Mouse (Mus musculus): ENCODE data around the gene Col9a3. TPM values are rescaled to one million over a fixed set of nuclear protein-coding genes. Genes with fewer than 3 reads are reported as not detected.

The Col9a3 gene
- polyA plus RNA-seq, 1 experiment from 2014 or later, result 23.1 TPM

- no peaks in the 10 kb centered on the region for H3K4me1 ChIP-seq (ENCODE audit: control insufficient read depth, insufficient read depth, low read length)
- no peak overlapping the region for H3K4me2 ChIP-seq (ENCODE audit: low read depth)
- H3K36me3 ChIP-seq (ENCODE audit: control insufficient read depth, insufficient read depth, low read length), result no peaks in the 10 kb centered on the region
- no peak overlapping the region for H3K9ac ChIP-seq (ENCODE audit: low read length)
- H3K27ac ChIP-seq (ENCODE audit: low read depth, low read length), result no peak overlapping the region
- 74% methylated on average over 3 of the region's 3 CpGs for WGBS
- H3K4me3 ChIP-seq (ENCODE audit: low read depth, low read length), result no peak overlapping the region
- H3K27me3 ChIP-seq (ENCODE audit: control insufficient read depth, insufficient read depth, low read length), result no peaks in the 10 kb centered on the region
- ATAC-seq (ENCODE audit: insufficient read depth, low FRiP score, low TSS enrichment), result no peak
- H3K9me3 ChIP-seq (ENCODE audit: control insufficient read depth, low read length), result no peaks in the 10 kb centered on the region
- no peak for DNase-seq (ENCODE audit: low spot score)
These were observed 28.5 kb upstream of the Col9a3 start for GRCm38 (mm10) chr2:180569028-180569643.

GRCm38 (mm10) chr2:180576482-180576881 lies 21.1 kb upstream of the Col9a3 start:
- ATAC-seq (ENCODE audit: insufficient read depth, low FRiP score, low TSS enrichment), result no peak
- WGBS, result 44% methylated on average over 4 of the region's 4 CpGs
- H3K36me3 ChIP-seq (ENCODE audit: control insufficient read depth, insufficient read depth, low read length), result no peaks in the 10 kb centered on the region

GRCm38 (mm10) chr2:180578686-180579085 lies 18.9 kb upstream of the Col9a3 start:
- no peak for ATAC-seq (ENCODE audit: insufficient read depth, low FRiP score, low TSS enrichment)

More at GRCm38 (mm10) chr2:180576482-180576881, 21.1 kb upstream of the Col9a3 start:
- Histone ChIP-seq H3K9ac (ENCODE audit: low read length) (no peak overlapping the region), H3K4me2 (ENCODE audit: low read depth) (no peak overlapping the region), H3K9me3 (ENCODE audit: control insufficient read depth, low read length) (no peaks in the 10 kb centered on the region), H3K4me1 (ENCODE audit: control insufficient read depth, insufficient read depth, low read length) (no peaks in the 10 kb centered on the region), H3K27ac (ENCODE audit: low read depth, low read length) (no peak overlapping the region), H3K4me3 (ENCODE audit: low read depth, low read length) (no peak overlapping the region), H3K27me3 (ENCODE audit: control insufficient read depth, insufficient read depth, low read length) (no peaks in the 10 kb centered on the region)
- DNase-seq (ENCODE audit: low spot score), result no peak

GRCm38 (mm10) chr2:180581002-180581401 lies 16.6 kb upstream of the Col9a3 start, which contains the start of gene Mrgbp:
Mrgbp (plus strand) TSS chr2:180581304.
- Histone ChIP-seq H3K4me1 (ENCODE audit: control insufficient read depth, insufficient read depth, low read length) (0 out of 2 replicates have a peak, but pooled peaks cover 4% of the 10 kb centered on the region), H3K27ac (ENCODE audit: low read depth, low read length) (no peak within 1 kb of the TSS), H3K4me3 (ENCODE audit: low read depth, low read length) (no peak within 1 kb of the TSS), H3K9me3 (ENCODE audit: control insufficient read depth, low read length) (no peaks in the 10 kb centered on the region), H3K27me3 (ENCODE audit: control insufficient read depth, insufficient read depth, low read length) (no peaks in the 10 kb centered on the region), H3K36me3 (ENCODE audit: control insufficient read depth, insufficient read depth, low read length) (no peaks in the 10 kb centered on the region), H3K4me2 (ENCODE audit: low read depth) (no peak within 1 kb of the TSS), H3K9ac (ENCODE audit: low read length) (no peak within 1 kb of the TSS)
- WGBS, result 81% methylated on average over 3 of the region's 3 CpGs
- DNase-seq (ENCODE audit: low spot score) (no peak), ATAC-seq (ENCODE audit: insufficient read depth, low FRiP score, low TSS enrichment) (no peak)

More at GRCm38 (mm10) chr2:180578686-180579085, 18.9 kb upstream of the Col9a3 start:
- H3K36me3 ChIP-seq (ENCODE audit: control insufficient read depth, insufficient read depth, low read length), result no peaks in the 10 kb centered on the region
- DNase-seq (ENCODE audit: low spot score), result peak; percentile 83
- WGBS, result 5% methylated on average over 3 of the region's 3 CpGs
- H3K9me3 ChIP-seq (ENCODE audit: control insufficient read depth, low read length), result no peaks in the 10 kb centered on the region
- H3K27ac ChIP-seq (ENCODE audit: low read depth, low read length), result no peak overlapping the region
- H3K4me3 ChIP-seq (ENCODE audit: low read depth, low read length), result no peak overlapping the region
- H3K4me1 ChIP-seq (ENCODE audit: control insufficient read depth, insufficient read depth, low read length), result 0 out of 2 replicates have a peak, but pooled peaks cover 4% of the 10 kb centered on the region
- H3K9ac ChIP-seq (ENCODE audit: low read length), result no peak overlapping the region
- no peaks in the 10 kb centered on the region for H3K27me3 ChIP-seq (ENCODE audit: control insufficient read depth, insufficient read depth, low read length)
- no peak overlapping the region for H3K4me2 ChIP-seq (ENCODE audit: low read depth)

GRCm38 (mm10) chr2:180582481-180583153 lies 15.0 kb upstream of the Col9a3 start:
- peak; percentile 97 for DNase-seq (ENCODE audit: low spot score)
- Histone ChIP-seq H3K4me2 (ENCODE audit: low read depth) (peak overlapping the region; percentile 84), H3K36me3 (ENCODE audit: control insufficient read depth, insufficient read depth, low read length) (no peaks in the 10 kb centered on the region; the same call in 1 of the 2 replicates), H3K4me3 (ENCODE audit: low read depth, low read length) (peak overlapping the region; percentile 86), H3K27me3 (ENCODE audit: control insufficient read depth, insufficient read depth, low read length) (no peaks in the 10 kb centered on the region), H3K27ac (ENCODE audit: low read depth, low read length) (0 out of 2 replicates have a peak overlapping the region, but pooled peaks have one; percentile 58), H3K4me1 (ENCODE audit: control insufficient read depth, insufficient read depth, low read length) (0 out of 2 replicates have a peak, but pooled peaks cover 4% of the 10 kb centered on the region), H3K9me3 (ENCODE audit: control insufficient read depth, low read length) (no peaks in the 10 kb centered on the region), H3K9ac (ENCODE audit: low read length) (peak overlapping the region; percentile 95)
- WGBS, result under 1% methylated on average over 52 of the region's 57 CpGs
- ATAC-seq (ENCODE audit: insufficient read depth, low FRiP score, low TSS enrichment), result peak; percentile 76

- Histone ChIP-seq H3K27ac (ENCODE audit: low read depth, low read length) (no peak overlapping the region), H3K4me1 (ENCODE audit: control insufficient read depth, insufficient read depth, low read length) (0 out of 2 replicates have a peak, but pooled peaks cover 4% of the 10 kb centered on the region)
- no peak for DNase-seq (ENCODE audit: low spot score)
These were observed 14.5 kb upstream of the Col9a3 start for GRCm38 (mm10) chr2:180583154-180583507.

GRCm38 (mm10) chr2:180588736-180589122 lies 8.9 kb upstream of the Col9a3 start:
- H3K36me3 ChIP-seq (ENCODE audit: control insufficient read depth, insufficient read depth, low read length), result peaks cover 12% of the 10 kb centered on the region
- peak overlapping the region; percentile 89 for H3K27ac ChIP-seq (ENCODE audit: low read depth, low read length)
- peak overlapping the region; percentile 91 for H3K9ac ChIP-seq (ENCODE audit: low read length)
- peak; percentile 14; the same call in 1 of the 2 replicates for ATAC-seq (ENCODE audit: insufficient read depth, low FRiP score, low TSS enrichment)
- no peaks in the 10 kb centered on the region for H3K27me3 ChIP-seq (ENCODE audit: control insufficient read depth, insufficient read depth, low read length)
- WGBS, result 50% methylated on average over 6 of the region's 6 CpGs
- no peaks in the 10 kb centered on the region for H3K9me3 ChIP-seq (ENCODE audit: control insufficient read depth, low read length)
- H3K4me2 ChIP-seq (ENCODE audit: low read depth), result peak overlapping the region; percentile 81
- H3K4me1 ChIP-seq (ENCODE audit: control insufficient read depth, insufficient read depth, low read length), result peaks cover 7% of the 10 kb centered on the region
- no peak for DNase-seq (ENCODE audit: low spot score)
- H3K4me3 ChIP-seq (ENCODE audit: low read depth, low read length), result peak overlapping the region; percentile 95

More at GRCm38 (mm10) chr2:180583154-180583507, 14.5 kb upstream of the Col9a3 start:
- 29% methylated on average over 6 of the region's 7 CpGs for WGBS
- Histone ChIP-seq H3K4me3 (ENCODE audit: low read depth, low read length) (peak overlapping the region; percentile 86), H3K36me3 (ENCODE audit: control insufficient read depth, insufficient read depth, low read length) (no peaks in the 10 kb centered on the region; the same call in 1 of the 2 replicates), H3K4me2 (ENCODE audit: low read depth) (peak overlapping the region; percentile 84), H3K9me3 (ENCODE audit: control insufficient read depth, low read length) (no peaks in the 10 kb centered on the region), H3K9ac (ENCODE audit: low read length) (peak overlapping the region; percentile 95), H3K27me3 (ENCODE audit: control insufficient read depth, insufficient read depth, low read length) (no peaks in the 10 kb centered on the region)
- peak; percentile 31 for ATAC-seq (ENCODE audit: insufficient read depth, low FRiP score, low TSS enrichment)

GRCm38 (mm10) chr2:180589123-180589831 lies 8.3 kb upstream of the Col9a3 start, which contains the start of gene Ogfr:
Ogfr (plus strand) TSS chr2:180589245.
- H3K4me2 ChIP-seq (ENCODE audit: low read depth), result peak within 1 kb of the TSS; percentile 81
- peaks cover 14% of the 10 kb centered on the region for H3K36me3 ChIP-seq (ENCODE audit: control insufficient read depth, insufficient read depth, low read length)
- WGBS, result under 1% methylated on average over 53 of the region's 67 CpGs
- H3K4me1 ChIP-seq (ENCODE audit: control insufficient read depth, insufficient read depth, low read length), result peaks cover 7% of the 10 kb centered on the region
- H3K27ac ChIP-seq (ENCODE audit: low read depth, low read length), result peak within 1 kb of the TSS; percentile 89
- H3K27me3 ChIP-seq (ENCODE audit: control insufficient read depth, insufficient read depth, low read length), result no peaks in the 10 kb centered on the region
- DNase-seq (ENCODE audit: low spot score) (peak; percentile 91), ATAC-seq (ENCODE audit: insufficient read depth, low FRiP score, low TSS enrichment) (peak; percentile 91)
- H3K9me3 ChIP-seq (ENCODE audit: control insufficient read depth, low read length), result no peaks in the 10 kb centered on the region
- peak within 1 kb of the TSS; percentile 91 for H3K9ac ChIP-seq (ENCODE audit: low read length)
- peak within 1 kb of the TSS; percentile 95 for H3K4me3 ChIP-seq (ENCODE audit: low read depth, low read length)
